Mouse (Mus musculus): Measurements from ENCODE around the gene Spsb2. TPM values are rescaled to one million over a fixed set of nuclear protein-coding genes. Genes with fewer than 3 reads are reported as not detected.

Spsb2 gene
- 15.3 and 18.2 TPM in 2 replicates for polyA plus RNA-seq (2015; fragmentation: Nextera tagmentation; extraction: Ambion mirVana)

- peak within 1 kb of the TSS; percentile 98 for H3K27ac ChIP-seq
- H3K36me3 ChIP-seq, result peaks cover 23% of the 10 kb centered on the region
- peak within 1 kb of the TSS; percentile 70 for H3K4me3 ChIP-seq (replicated peaks)
- H3K9ac ChIP-seq, result peak within 1 kb of the TSS; percentile 68
- peaks cover 70% of the 10 kb centered on the region for H3K4me1 ChIP-seq
- H3K9me3 ChIP-seq (replicated peaks), result no peaks in the 10 kb centered on the region
- H3K4me2 ChIP-seq, result peak within 1 kb of the TSS; percentile 96
- 3% methylated on average over 29 of the region's 29 CpGs for WGBS
- no peaks in the 10 kb centered on the region for H3K27me3 ChIP-seq
- peak; percentile 66 for ATAC-seq (replicated peaks; ENCODE audit: low FRiP score)
Measured at GRCm38 (mm10) chr6:124808358-124809012, at the start of gene Spsb2. Gene Spsb2, plus strand, starts transcription at chr6:124808661.

DNA sequence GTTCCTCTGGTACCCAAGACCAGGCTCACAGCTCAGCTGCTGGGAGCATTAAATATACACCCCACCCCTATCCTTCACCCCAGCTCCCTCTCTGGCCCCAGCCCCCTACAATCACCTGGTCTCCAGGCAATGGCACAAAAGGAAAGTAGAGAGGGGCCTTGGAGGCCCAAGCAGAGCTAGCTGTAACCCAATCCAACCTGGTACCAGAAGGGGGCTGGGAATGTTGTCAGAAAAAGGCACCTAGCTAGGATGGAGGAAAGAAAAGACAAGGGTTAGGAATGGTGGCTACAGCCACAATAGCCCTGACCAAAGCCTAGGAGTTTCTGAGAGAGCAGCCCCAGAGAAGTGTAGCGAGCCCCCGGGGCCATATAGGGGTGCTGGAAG lies 49.6 kb upstream of the Spsb2 start:
- Histone ChIP-seq H3K4me1 (peaks cover 47% of the 10 kb centered on the region), H3K27me3 (no peaks in the 10 kb centered on the region; the same call in 1 of the 2 replicates), H3K27ac (peak overlapping the region; percentile 97), H3K4me3 (replicated peaks) (peak overlapping the region; percentile 85), H3K9me3 (replicated peaks) (no peaks in the 10 kb centered on the region), H3K4me2 (peak overlapping the region; percentile 75), H3K9ac (peak overlapping the region; percentile 42), H3K36me3 (no peaks in the 10 kb centered on the region)
- no peak for ATAC-seq (replicated peaks; ENCODE audit: low FRiP score)
- WGBS, result 32% methylated on average over 2 of the region's 2 CpGs

- Histone ChIP-seq H3K9me3 (replicated peaks) (no peaks in the 10 kb centered on the region), H3K9ac (peak overlapping the region; percentile 42), H3K36me3 (no peaks in the 10 kb centered on the region), H3K27ac (peak overlapping the region; percentile 97), H3K4me3 (replicated peaks) (peak overlapping the region; percentile 85), H3K4me1 (peaks cover 43% of the 10 kb centered on the region), H3K27me3 (no peaks in the 10 kb centered on the region; the same call in 1 of the 2 replicates), H3K4me2 (peak overlapping the region; percentile 75)
- 0 out of 2 replicates have a peak, but pooled peaks have one; percentile 2 for ATAC-seq (replicated peaks; ENCODE audit: low FRiP score)
- 2% methylated on average over 5 of the region's 5 CpGs for WGBS
Measured at GRCm38 (mm10) chr6:124759259-124759658, 49.2 kb upstream of the Spsb2 start.

DNA sequence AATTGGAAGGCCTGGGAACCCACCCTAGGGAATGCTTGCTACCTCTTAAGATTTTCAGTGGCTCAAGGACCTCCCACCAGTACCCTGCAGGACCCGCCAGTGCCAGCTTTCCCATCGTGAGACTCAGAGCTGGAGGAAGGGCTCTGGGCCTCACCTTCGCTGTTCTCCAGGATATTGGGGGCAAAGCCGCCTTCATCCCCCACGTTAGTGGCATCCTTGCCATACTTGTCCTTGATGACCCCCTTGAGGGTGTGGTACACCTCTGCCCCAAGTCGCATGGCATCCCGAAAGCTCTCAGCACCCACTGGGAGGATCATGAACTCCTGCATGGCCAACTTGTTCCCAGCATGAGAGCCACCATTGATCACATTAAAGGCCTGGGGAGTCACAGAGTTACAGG lies 42.5 kb upstream of the Spsb2 start:
- H3K36me3 ChIP-seq, result no peaks in the 10 kb centered on the region
- H3K4me1 ChIP-seq, result peaks cover 42% of the 10 kb centered on the region
- no peak overlapping the region for H3K27ac ChIP-seq
- no peak overlapping the region for H3K4me2 ChIP-seq
- WGBS, result 85% methylated on average over 7 of the region's 7 CpGs
- 0 out of 2 replicates have a peak, but pooled peaks cover 9% of the 10 kb centered on the region for H3K27me3 ChIP-seq
- H3K4me3 ChIP-seq (replicated peaks), result no peak overlapping the region
- ATAC-seq (replicated peaks; ENCODE audit: low FRiP score), result no peak
- no peaks in the 10 kb centered on the region for H3K9me3 ChIP-seq (replicated peaks)
- H3K9ac ChIP-seq, result no peak overlapping the region

DNA sequence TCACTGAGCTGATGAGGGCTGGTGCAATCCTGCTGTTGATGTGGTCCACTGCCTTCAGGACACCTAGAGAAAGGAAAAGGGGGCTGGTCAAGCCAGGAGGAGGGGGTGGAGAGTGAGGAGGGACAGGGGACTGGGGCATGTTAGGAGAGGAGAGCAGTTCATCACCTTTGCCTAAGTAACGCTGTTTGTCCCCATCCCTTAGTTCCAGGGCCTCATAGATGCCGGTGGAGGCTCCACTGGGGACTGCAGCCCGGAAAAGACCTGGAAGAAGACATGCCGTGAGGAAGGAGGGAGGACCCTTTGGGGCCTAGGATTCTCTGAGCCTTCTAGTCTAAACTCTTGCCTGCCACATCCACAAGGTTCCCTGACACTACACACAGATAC lies 40.9 kb upstream of the Spsb2 start:
- H3K9me3 ChIP-seq (replicated peaks), result no peaks in the 10 kb centered on the region
- H3K27me3 ChIP-seq, result 0 out of 2 replicates have a peak, but pooled peaks cover 9% of the 10 kb centered on the region
- H3K27ac ChIP-seq, result peak overlapping the region; percentile 57
- peaks cover 42% of the 10 kb centered on the region for H3K4me1 ChIP-seq
- H3K36me3 ChIP-seq, result no peaks in the 10 kb centered on the region
- H3K9ac ChIP-seq, result 0 out of 2 replicates have a peak overlapping the region, but pooled peaks have one; percentile 12
- ATAC-seq (replicated peaks; ENCODE audit: low FRiP score), result peak; percentile 30; the same call in 1 of the 2 replicates
- peak overlapping the region; percentile 97 for H3K4me2 ChIP-seq
- 41% methylated on average over 4 of the region's 4 CpGs for WGBS
- H3K4me3 ChIP-seq (replicated peaks), result peak overlapping the region; percentile 60

GRCm38 (mm10) chr6:124767920-124768703 lies 40.3 kb upstream of the Spsb2 start:
- peak overlapping the region; percentile 57 for H3K27ac ChIP-seq
- H3K4me3 ChIP-seq (replicated peaks), result peak overlapping the region; percentile 60
- 21% methylated on average over 19 of the region's 19 CpGs for WGBS
- ATAC-seq (replicated peaks; ENCODE audit: low FRiP score), result peak; percentile 57
- peak overlapping the region; percentile 57; the same call in 1 of the 2 replicates for H3K9ac ChIP-seq
- peak overlapping the region; percentile 97 for H3K4me2 ChIP-seq
- no peaks in the 10 kb centered on the region for H3K9me3 ChIP-seq (replicated peaks)
- peaks cover 42% of the 10 kb centered on the region for H3K4me1 ChIP-seq
- 0 out of 2 replicates have a peak, but pooled peaks cover 9% of the 10 kb centered on the region for H3K27me3 ChIP-seq
- no peaks in the 10 kb centered on the region for H3K36me3 ChIP-seq

- no peak for ATAC-seq (replicated peaks; ENCODE audit: low FRiP score)
- Histone ChIP-seq H3K4me1 (peaks cover 42% of the 10 kb centered on the region), H3K27ac (peak overlapping the region; percentile 60), H3K9me3 (replicated peaks) (no peaks in the 10 kb centered on the region), H3K9ac (peak overlapping the region; percentile 57), H3K4me3 (replicated peaks) (peak overlapping the region; percentile 60), H3K36me3 (no peaks in the 10 kb centered on the region), H3K4me2 (peak overlapping the region; percentile 97), H3K27me3 (0 out of 2 replicates have a peak, but pooled peaks cover 9% of the 10 kb centered on the region)
- WGBS, result 6% methylated on average over 9 of the region's 9 CpGs
Measured at GRCm38 (mm10) chr6:124768704-124769044, 39.8 kb upstream of the Spsb2 start.

DNA sequence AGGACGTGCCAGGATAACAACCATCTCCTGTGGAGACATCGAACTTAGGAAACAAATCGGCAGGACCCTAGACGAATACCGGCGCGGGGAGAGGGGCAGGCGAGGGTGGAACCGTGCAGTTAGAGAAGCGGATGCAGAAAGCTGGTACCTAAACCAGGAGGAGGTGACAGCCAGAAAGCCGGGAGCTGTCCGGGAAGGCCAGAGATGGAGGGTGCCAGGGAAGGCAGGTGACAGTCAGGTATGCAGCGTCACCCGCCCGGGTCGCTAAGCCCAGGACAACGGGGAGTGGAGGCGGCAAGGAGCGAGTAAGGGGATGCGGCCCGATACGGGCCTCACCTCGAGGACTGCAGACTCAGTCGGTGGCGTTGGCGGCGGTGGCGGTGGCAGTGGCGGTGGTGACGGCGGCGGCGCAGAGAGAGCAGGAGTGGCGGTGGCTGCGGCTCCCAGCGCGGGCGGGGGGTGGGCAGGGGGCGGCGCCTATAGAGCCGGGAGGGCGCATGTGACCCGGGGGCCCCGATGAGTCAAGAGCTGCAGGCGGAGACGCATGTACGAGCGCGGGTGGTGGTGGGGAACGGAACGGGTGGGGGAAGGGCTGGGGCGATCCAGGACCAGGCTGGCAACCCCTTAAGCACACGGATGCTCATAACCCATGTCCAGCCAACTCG lies 39.2 kb upstream of the Spsb2 start, which contains the start of gene Eno2:
TSS of gene Eno2 (minus strand) at position 573 of the 665 bp plus-strand sequence.
- ATAC-seq (replicated peaks; ENCODE audit: low FRiP score), result peak; percentile 54
- WGBS, result under 1% methylated on average over 47 of the region's 54 CpGs
- Histone ChIP-seq H3K9ac (peak within 1 kb of the TSS; percentile 57), H3K27me3 (0 out of 2 replicates have a peak, but pooled peaks cover 9% of the 10 kb centered on the region), H3K4me3 (replicated peaks) (peak within 1 kb of the TSS; percentile 60), H3K9me3 (replicated peaks) (no peaks in the 10 kb centered on the region), H3K4me1 (peaks cover 42% of the 10 kb centered on the region), H3K4me2 (peak within 1 kb of the TSS; percentile 97), H3K36me3 (no peaks in the 10 kb centered on the region), H3K27ac (peak within 1 kb of the TSS; percentile 60)

GRCm38 (mm10) chr6:124770013-124770412 lies 38.4 kb upstream of the Spsb2 start:
- Histone ChIP-seq H3K9ac (no peak overlapping the region), H3K4me2 (peak overlapping the region; percentile 97), H3K27ac (no peak overlapping the region), H3K4me3 (replicated peaks) (peak overlapping the region; percentile 60; the same call in 1 of the 2 replicates), H3K27me3 (0 out of 2 replicates have a peak, but pooled peaks cover 9% of the 10 kb centered on the region), H3K36me3 (no peaks in the 10 kb centered on the region), H3K9me3 (replicated peaks) (no peaks in the 10 kb centered on the region), H3K4me1 (peaks cover 42% of the 10 kb centered on the region)
- ATAC-seq (replicated peaks; ENCODE audit: low FRiP score), result no peak
- WGBS, result 37% methylated on average over 7 of the region's 7 CpGs

DNA sequence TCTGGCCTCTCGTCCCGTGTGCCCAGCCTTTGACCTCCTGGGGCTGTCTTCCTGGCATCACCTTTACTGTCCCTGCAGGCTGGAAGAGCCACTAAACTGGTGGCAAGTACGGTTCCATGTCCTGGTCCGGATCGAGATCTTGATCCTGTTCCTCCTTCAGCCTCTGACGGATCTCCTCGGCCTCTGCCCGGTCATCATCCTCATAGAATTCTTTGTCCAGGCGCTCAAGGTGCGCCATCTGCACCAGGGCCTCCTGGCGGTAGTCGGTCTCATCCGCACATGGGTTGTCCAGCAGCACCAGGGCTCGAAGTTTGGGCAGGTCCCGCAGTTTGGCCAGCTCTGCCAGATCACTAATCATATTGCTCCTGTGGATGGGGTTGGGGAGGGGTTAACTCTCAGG lies 38.0 kb upstream of the Spsb2 start:
- Histone ChIP-seq H3K4me3 (replicated peaks) (no peak overlapping the region), H3K4me2 (no peak overlapping the region), H3K9ac (no peak overlapping the region), H3K27ac (no peak overlapping the region), H3K4me1 (peaks cover 42% of the 10 kb centered on the region), H3K36me3 (no peaks in the 10 kb centered on the region), H3K9me3 (replicated peaks) (no peaks in the 10 kb centered on the region), H3K27me3 (0 out of 2 replicates have a peak, but pooled peaks cover 9% of the 10 kb centered on the region)
- 82% methylated on average over 15 of the region's 15 CpGs for whole genome bisulfite sequencing
- no peak for ATAC-seq (replicated peaks; ENCODE audit: low FRiP score)

GRCm38 (mm10) chr6:124779222-124779983 lies 29.1 kb upstream of the Spsb2 start, which contains the start of gene Lrrc23:
Gene Lrrc23, minus strand, starts transcription at chr6:124779727.
- WGBS, result 2% methylated on average over 23 of the region's 23 CpGs
- peak within 1 kb of the TSS; percentile 83 for H3K4me2 ChIP-seq
- peak within 1 kb of the TSS; percentile 37 for H3K9ac ChIP-seq
- H3K36me3 ChIP-seq, result no peaks in the 10 kb centered on the region
- no peaks in the 10 kb centered on the region for H3K9me3 ChIP-seq (replicated peaks)
- H3K27me3 ChIP-seq, result peaks cover 13% of the 10 kb centered on the region
- H3K4me3 ChIP-seq (replicated peaks), result peak within 1 kb of the TSS; percentile 47
- H3K27ac ChIP-seq, result no peak within 1 kb of the TSS
- peak; percentile 50 for ATAC-seq (replicated peaks; ENCODE audit: low FRiP score)
- peaks cover 23% of the 10 kb centered on the region for H3K4me1 ChIP-seq
